Mouse (Mus musculus) heart, postnatal 4 days (tissue): ENCODE data around the gene Eid2b. TPM values are rescaled to one million over a fixed set of nuclear protein-coding genes. Genes with fewer than 3 reads are reported as not detected.
"Not testable (repeated sequence)": the region's sequence is repeated elsewhere in the genome, so short reads cannot be mapped to it uniquely, and the experiment has no call there.

Experiments
- DNase-seq: peaks from one replicate; pipeline ENCODE4 v3.0.0; 2021
- total RNA-seq, 2 experiments: library from RNA; stranded (reverse); gene quantifications; 2 replicates each; pipeline ENCODE4 v1.2.3; 2021

The Eid2b gene
- total RNA-seq: 10 to 100 TPM in 1 of 2 experiments, 1 to 10 TPM in 1; 8.5 to 10.9 TPM

GRCm38 (mm10) chr7:28277615-28278278 is at the start of gene Eid2b:
Gene Eid2b (plus strand): TSS chr7:28277739.
- peak; percentile 98 for DNase-seq

GRCm38 (mm10) chr7:28243943-28244342 is 33.6 kb upstream of the Eid2b start:
- DNase-seq: not testable (repeated sequence)

DNA sequence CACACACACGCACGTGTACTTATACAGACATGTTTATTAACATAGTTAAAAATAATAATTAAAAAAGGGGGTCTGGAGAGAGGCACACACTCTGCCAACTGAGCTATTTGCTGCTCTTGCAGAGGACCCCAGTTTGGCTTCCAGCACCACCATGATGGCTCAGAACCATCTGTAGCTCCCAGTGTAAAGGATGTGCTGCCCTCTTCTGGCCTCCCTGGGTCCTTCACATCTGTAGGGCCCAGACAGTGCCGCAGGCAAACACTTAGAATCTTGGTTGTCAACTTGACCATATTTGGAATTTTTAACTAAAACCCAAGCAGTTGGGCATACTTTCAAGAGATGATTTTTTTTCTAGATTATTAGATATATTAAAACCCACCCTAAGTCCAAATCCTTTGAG is 28.6 kb upstream of the Eid2b start:
- no peak for DNase-seq

GRCm38 (mm10) chr7:28251976-28252375 is 25.6 kb upstream of the Eid2b start:
- DNase-seq: no peak

GRCm38 (mm10) chr7:28254591-28254990 is 22.9 kb upstream of the Eid2b start:
- DNase-seq: no peak

DNA sequence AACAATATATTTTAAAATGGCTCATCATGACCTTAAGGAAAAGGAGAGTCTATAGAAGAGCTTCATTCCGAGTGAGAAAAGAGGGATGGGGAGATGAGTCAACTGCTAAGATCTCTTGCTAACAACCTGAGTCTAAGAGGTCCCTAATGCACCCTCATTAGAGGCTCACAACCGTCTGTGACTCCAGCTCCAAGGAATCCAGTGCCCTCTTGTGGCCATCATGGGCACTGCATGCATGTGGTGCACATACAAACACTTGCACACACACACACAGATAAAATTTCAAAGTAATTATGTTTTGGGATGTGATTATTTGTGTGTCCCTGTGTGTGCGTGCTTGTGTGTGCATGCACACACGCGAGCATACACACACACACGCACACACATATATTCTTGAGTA is 22.1 kb upstream of the Eid2b start:
- no peak for DNase-seq

DNA sequence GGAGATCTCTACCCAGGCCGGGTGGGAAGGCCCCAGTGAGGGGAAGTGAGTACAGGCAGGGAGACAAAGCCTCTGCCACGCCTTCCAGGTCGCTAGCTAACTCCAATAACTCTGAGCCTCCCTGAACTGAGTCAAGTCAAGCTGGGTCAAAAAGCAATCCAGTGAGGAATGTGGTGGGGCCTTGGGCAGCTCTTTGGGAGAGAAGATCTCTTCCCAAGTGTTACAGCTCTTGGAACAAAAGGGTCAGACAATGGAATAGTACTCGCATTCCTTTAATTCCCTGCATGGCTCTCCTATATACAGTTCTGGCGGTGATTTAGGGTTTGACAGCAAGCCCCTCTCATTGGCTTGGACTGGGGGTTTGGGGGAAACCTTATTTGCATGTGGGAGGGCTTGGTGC is 14.7 kb upstream of the Eid2b start:
- no peak for DNase-seq

- peak; percentile 88 for DNase-seq
These were observed 13.8 kb upstream of the Eid2b start for GRCm38 (mm10) chr7:28263786-28264185.

DNA sequence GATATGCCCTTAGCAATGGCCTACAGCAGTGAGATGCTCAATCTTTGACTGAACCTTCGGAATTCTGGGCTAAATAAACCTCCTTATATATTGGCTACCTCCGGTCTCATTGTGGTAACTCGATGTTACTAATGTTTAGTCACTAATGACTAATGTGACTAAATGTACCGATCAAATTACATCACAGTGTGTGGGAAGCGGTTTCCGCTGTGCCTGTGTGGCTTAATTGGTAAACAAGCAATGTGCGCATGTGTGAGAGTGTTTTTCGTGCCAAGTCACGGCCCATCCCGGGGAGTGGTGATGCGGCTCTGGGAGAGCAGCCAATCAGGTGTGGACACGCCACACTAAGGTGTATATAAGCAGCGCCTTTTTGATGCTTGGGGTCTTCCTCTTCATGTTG is 12.1 kb upstream of the Eid2b start:
- DNase-seq: no peak

GRCm38 (mm10) chr7:28267129-28268041 is 10.2 kb upstream of the Eid2b start, which contains the start of gene Eid2:
Gene Eid2 (plus strand): TSS chr7:28267881.
- DNase-seq: peak; percentile 88

DNA sequence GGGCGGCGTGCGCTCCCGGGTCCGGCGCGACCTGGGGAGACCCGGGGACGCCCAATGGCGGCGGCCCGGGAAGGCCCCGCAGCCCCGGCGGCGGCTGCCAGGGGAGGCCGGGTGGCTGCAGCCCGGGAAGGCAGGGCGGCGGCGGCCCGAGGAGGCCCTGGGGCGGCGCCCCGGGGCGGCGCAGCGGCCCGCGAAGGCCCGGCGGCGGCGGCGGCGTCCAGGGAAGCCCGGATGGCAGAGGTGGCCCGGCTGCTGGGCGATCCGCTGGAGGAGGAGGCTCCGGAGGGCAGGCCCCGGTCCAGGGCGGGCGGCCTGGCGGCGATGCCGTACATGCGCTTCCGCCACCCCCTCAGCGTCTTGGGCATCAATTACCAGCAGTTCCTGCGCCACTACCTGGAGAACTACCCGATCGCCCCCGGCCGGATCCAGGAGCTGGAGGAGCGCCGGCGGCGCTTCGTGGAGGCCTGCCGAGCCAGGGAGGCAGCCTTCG is 9.5 kb upstream of the Eid2b start:
- DNase-seq: peak; percentile 64

DNA sequence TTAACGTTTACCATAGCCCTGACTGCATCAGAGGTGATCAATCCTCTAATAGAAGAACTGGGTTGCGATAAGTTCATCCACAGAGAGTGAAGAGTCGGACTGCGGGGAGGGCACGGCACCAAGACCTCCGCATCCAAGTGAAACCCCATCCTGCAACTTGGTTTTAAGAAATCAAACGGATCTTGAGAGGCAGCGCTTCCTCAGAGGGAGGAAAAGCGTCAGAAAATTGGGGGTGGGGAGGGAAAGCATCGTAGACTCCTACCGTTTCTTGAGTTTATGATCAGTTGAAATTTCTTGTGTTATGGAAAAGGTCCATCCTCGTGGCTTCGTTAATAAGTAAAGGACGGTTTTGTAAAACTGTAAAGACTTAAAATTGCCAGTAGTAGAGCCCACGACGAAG is 9.0 kb upstream of the Eid2b start:
- DNase-seq: no peak

DNA sequence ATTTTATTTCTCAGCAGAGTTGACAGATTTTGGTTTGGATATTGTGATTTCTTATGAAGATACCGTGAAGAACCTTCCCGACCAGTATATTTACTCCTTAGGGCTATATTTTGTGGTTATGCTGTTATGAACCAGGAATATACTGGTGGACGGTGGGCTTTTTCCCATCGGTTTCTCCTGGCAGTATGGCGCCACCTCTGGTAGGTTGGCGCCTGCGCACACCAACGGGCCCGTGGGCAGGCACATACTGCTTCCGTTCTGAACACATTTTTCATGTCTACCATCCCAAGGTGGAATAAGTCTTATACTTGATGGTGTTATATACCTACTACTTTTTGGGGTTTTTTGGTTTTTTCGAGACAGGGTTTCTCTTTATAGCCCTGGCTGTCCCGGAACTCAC is 8.2 kb upstream of the Eid2b start:
- no peak for DNase-seq

DNA sequence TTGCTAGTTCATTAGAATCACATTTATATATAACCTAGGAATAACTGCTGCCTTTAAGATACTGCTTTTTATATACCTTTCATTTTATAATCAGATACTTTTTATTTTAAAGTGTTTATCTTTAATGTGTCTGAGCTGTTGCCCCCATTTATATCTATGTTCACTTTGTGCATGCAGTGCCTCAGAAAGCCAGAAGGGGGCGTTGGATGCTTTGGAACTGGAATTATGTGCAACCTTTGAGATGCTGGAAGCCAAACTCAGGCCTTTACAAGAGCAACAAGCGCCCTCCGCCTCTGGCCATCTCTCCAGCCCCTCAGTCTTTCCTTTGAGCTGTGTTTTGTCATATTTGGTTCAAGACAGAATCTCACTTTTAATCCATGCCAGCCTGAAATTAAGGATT is 5.8 kb upstream of the Eid2b start:
- no peak for DNase-seq

DNA sequence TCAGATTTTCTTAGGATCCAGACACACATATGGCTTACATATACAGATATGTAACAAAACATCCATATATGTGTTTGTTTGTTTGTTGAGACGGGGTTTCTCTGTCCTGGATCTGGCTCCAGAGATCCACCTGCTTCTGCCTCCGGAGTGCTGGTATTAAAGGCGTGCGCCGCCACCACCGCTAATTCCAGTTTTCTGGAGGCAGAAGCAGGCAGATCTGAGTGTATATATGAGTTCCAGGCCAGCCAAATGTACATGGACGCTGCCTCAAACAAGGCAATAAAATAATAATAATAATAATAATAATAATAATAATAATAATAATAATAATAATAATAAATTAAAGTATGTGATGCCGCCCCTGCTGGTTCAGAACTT is 313 bp upstream of the Eid2b start:
- DNase-seq: no peak

DNA sequence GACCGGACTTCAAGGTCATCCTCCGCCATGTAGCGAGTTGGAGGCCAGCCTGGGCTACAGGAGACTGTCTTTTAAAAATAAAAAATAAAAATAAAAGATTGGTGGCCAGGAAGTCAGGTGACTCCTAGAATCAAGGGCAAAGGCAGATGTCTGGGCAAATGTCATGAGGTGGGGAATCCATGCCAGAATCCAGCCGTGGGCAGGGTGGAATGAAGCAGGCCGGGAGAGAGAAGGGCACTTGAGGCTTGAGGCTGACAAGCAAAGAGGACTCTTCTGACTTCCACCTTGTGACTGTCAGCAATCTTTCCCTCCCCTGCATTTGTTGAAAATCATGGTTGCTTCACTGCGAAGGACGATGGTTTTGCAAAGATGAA is 727 bp downstream of the Eid2b start:
- DNase-seq: no peak

- DNase-seq: no peak
These were observed 3.1 kb downstream of the Eid2b start for GRCm38 (mm10) chr7:28280630-28281029.

DNA sequence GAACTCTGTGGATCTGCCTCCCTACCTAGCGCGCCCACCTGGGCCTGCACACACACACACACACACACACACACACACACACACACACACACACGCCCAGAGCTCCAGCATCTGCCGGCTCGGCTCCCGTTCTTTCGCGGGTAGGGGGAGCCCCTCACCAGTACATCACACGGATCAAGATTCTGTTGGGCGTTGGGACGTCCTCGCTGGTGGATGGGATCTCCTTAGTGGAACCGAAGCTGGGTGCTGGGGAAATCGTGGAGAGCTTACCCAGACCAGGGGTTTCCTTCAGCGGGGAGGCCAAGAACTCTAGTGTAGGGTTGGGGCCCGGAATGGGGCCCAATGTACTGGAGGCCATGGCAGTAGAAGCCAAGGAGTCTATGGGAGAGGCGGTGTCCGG is 12.6 kb downstream of the Eid2b start:
- DNase-seq: no peak

- DNase-seq: no peak
These were observed 13.4 kb downstream of the Eid2b start, which contains the start of gene Selenov for GRCm38 (mm10) chr7:28290638-28291590. Gene Selenov (minus strand): TSS chr7:28291186.

- peak; percentile 74 for DNase-seq
These were observed 16.9 kb downstream of the Eid2b start for GRCm38 (mm10) chr7:28294481-28294880.

GRCm38 (mm10) chr7:28298837-28299625 is 21.5 kb downstream of the Eid2b start:
- DNase-seq: peak; percentile 59
